Mouse (Mus musculus): Measurements from ENCODE around the gene Hs1bp3.
A peak's percentile ranks its signal among the peaks of the same experiment; 100 is the strongest.

Hs1bp3 gene

DNA sequence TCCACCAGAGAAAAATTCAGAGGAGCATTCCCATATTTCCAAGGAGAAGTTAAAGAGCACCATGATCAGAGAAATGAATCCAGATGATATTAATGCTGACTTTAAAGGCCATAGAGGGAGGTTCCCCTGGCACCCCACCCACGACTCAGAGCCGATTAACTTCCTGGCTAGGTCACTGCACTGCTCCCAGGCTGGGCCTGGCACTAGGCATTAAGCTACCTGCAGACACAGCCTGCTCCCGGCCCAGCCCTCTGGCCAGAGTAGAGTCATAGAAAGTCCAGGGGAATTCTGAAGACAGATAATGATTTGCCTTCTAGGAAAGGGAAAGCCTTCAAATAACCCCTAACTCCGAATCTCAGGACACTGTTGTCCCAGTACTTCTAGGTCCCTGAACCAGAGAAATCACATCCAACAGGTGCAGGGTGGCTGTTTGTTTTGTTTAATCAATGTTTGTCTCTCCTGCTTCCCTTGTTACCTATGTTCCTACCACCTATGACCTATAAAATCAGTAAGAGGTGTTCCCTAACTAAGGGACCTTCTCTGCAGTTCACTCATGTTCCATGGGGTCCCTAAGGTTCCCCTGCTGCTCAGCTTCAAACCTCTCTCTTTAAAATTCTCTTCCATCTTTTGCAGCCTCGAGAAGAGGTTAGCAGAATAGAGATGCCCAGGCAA, 52.8 kb downstream of the Hs1bp3 start:
- no peak for DNase-seq

DNA sequence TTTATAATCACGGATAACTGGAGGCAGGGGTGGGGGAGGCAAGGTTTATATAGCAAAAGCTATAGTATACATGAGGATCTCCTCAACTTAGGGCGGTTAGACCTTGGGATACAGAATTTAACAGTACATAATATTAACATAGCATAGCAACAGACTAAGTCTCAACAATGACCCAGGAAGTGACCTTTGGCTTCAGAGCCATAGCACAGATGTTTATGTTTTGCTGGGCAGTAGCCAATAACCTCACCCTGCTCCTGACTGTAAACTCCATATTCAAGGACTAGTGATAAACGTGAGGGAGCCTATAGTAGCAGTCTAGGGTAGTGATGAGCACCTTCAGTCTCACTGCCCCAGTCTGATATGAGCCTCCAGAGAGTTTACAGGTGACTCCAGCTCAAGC, 53.5 kb downstream of the Hs1bp3 start:
- DNase-seq = no peak

DNA sequence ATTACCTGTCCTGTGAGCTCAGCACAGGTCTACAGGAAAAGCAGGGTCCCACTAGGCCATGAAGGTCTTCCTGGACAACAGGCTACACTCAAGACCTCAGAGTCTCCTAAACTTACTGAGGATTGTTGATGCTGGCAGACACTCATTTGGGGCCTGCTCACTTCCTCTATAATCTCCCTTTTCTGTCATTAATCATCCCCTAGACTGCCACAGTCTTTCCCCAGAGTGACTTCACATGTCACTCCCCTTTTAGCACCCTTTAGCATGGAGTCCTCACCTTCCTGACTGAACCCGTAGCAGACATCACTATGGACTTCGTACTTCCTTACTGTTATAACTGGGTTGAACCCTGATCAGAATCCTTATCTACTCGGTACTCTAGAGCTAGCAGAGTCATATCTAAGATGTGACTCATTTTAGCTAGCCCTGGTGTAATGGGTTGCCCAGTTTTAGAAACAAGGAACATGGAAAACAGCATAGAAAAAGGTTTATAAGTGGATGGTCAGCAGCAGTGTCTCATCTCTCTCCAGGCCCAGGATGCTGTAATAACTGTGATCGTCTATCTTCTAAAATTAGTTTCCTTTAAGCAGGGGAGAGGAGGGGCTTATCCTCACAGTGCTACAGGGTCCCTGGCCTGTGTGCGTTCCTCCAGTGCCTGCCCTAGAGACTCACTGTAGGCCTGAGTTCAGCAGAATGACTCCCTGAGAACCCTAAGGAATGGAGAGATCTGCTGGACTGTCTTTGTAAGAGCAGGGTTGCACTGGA, 58.7 kb downstream of the Hs1bp3 start:
- DNase-seq = no peak

GRCm38 (mm10) chr12:8372511-8373180, 59.4 kb downstream of the Hs1bp3 start:
- DNase-seq = no peak

DNA sequence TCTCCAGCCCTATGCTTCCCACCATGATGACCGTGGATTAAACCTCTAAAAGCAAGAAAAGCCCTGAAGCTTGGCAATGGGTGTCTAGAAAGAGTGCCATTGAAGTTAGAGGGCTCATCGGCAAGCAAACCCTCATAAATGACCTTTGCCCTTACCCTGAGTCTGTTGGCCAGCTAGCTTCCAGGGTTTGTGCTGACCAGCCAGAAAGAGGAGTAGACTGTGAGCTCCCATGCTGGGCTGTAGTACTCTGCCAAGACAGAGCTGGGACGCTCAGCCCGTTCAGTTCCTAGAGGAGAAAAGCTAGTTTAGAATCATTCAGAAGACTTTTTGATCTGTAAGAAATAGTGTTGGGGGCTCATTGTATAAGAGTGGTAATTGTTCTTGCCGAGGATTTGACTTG, 60.5 kb downstream of the Hs1bp3 start:
- no peak for DNase-seq

GRCm38 (mm10) chr12:8377169-8377568, 63.9 kb downstream of the Hs1bp3 start:
- no peak for DNase-seq

DNA sequence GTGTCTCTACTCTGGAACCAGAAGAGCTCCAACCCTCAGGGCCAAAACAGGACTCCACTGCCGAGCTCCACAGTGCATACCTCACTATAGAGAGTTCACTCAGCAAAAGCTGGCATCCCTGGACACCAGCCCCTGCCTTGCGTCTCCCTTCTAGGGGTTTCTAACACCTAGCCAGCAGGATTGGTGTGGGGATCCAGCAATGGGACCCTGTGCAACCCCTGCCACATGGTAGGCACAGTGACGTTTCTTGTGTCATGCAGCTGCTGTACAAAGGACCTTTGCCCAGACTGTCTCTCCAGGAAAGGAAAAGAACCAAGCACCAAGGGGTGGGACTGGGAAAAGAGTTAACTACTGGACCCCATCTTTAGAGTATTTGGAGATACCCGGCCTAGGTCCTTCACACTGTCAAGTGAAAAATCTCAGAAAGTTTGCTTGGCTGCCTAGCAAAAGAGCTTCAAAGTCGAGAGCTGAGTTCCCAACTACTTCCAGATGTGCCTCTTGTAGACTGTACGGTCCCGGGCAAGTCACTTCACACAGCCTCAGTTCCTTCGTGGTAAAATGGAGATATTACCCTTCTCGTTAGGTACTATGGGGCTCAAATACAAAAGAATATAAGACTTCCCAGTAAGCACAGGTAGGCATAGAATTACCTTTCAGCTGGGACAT, 64.9 kb downstream of the Hs1bp3 start:
- DNase-seq = no peak

DNA sequence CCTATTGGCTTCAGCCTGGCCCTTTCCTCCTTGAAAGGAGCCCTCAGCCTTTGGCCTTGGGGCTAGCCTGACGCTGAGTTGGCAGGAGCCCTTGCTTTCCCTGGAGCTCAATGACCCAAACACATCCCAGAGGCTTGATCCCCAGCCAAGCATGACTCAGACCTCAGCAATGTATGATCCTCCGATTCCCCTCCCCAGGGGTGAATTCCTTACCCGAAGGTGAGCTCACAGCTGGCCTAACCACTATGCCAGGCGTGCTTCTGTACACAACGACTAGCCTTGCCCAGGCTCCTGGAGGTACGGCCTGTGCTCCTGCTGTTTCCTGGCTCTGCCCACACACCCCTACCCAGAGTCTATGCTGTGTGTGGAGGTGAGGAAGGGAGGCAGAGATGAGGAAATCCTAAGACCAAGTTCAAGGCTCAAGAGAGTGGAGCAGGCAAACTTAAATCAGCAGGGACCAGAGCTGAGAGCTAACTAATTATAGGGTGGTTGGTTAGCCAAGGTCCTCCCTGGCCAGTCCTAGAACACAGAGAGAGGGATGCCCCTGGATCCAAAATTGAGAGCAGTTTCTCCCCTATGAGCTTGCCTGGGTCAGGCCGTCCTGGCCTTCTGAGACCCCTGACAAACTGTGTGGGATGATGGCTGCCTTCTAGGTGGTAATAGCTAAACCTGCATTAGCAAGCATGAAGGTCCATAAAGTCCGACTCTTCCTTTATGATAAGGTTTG, 66.7 kb downstream of the Hs1bp3 start:
- no peak for DNase-seq

DNA sequence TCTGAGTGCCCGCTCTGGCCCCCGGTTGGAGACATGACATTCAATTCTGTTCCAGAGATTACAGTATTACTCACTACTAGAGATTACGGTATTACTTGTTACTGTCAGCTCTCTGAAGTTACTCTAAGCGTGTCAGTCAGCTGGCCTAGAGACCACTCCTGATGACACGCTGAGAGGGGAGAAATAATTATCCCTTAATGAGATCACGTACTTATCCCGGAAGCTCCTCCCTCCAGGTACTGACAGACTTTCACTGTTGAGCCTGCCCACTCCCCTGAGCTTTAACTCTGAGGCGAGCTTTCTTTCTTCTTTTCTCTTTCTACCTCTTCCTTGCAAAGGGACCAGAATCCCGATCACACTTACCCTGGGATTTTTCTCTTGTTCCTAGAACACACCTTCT, 67.7 kb downstream of the Hs1bp3 start:
- DNase-seq = peak; percentile 57

DNA sequence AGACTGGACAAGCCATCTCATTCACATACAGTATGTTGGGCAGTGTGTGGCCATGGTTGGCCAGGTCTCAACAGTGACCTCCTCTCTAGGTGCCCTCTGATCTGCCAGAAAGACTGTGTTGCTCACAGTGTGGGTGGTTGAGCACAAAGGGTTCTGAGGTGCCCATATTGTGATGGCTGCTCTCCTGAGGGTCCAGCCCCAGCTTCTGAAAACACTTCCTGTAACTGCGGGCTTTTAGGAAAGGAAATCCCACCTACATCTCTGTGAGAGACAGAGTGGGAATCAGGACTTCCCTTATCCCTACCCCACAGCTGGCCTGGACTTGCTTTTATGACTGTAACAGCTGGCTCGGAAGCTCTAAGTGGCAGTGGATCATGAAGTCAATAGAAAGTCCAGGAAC, 68.7 kb downstream of the Hs1bp3 start:
- no peak for DNase-seq

GRCm38 (mm10) chr12:8383822-8384221, 70.6 kb downstream of the Hs1bp3 start:
- DNase-seq = no peak

DNA sequence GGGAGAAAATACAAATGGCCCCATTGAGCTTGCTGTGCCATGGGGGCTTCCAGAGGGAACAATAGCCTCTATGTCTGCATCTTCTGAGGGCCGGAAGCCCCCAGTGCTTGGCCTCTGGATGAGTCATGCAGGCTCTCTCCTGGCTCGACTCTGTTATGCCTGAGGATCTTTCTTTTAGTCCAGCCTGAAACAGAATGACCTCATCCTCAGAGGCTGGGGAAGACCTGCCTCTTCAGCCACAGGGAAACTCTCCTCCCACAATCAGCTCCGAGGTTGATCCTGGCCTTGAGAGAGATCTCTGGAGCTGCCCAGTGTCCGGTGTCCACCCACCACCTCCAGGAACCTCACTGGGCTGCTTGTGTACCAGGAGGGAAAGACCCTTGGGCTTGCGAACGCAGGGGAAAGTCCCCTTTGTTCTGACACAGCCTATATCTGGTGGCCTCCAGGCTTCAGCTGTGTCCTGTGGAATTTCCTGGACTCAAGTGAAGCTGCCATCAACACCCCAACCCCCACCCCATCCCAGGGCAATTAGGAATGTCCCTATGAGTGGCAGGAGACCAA, 73.3 kb downstream of the Hs1bp3 start:
- peak; percentile 75 for DNase-seq

DNA sequence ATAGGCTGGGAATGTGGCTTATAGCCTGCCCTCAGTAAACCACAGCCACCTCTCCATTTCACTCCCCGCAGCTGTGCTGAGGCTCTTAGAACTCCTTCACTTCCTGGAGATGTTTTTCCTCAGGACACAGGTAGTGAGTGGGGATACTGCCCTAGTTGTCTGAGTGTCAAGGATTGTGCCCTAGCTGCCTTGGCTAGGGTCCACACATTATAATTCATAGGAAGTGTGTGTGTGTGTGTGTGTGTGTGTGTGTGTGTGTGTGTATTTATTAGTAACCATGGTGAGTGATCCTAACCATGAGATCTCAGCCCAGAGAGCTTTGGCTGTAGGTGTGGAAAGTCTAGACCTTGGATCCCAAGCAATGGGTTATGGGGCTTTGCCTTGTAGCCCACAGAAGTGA, 74.0 kb downstream of the Hs1bp3 start:
- DNase-seq = no peak

DNA sequence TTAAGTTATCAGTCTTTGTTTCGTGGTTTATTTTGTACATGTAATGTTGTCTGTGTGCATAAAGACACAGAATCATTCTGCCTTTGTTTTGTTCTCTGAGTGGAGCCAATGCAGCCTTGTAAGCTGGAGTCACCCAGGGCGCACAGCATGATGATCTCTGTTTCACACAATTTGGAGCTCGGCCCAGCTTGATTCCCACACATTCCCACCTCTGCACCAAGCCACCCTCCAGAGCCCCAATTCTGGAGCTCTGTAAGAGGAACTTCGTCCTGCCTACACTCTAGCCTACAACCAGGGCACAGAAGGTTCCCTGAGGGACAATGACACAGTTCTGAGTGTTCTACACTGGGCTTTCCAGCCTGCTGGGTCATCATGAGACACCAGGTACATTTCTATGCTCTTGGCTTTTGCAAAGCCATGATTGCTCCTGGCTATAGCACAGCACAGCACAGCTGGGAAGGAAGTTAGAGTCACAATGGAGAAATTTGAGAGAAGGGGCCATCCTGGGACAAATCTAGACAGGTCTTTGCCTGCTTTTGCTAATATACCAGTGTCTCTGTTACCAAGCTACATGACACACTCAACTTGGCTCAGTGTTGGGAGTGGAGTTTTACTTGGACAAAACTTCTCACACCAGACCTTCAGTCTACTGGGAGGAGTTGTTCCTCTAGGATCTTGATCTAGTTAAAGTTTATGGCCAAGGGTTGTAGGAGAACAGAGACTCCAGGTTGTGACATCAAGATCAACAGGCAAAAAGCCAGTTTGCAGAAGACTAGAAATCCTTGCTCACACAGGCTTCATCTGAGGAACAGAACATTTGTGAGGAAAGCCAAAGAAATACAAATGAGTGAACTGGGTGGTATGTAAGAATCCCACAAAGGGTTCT, 75.5 kb downstream of the Hs1bp3 start:
- no peak for DNase-seq

GRCm38 (mm10) chr12:8393226-8393625, 80.0 kb downstream of the Hs1bp3 start:
- no peak for DNase-seq
